Mouse (Mus musculus): ENCODE measurements at regions not wholly inside any gene's neighbourhood (a gene's known extent, or its start where the extent isn't known, plus 50 kb on each side); places are given as distances from the start of the nearest gene placed in this dataset.

- TF ChIP-seq POLR2A (IDR thresholded peaks at IDR 0.05; ENCODE audit: borderline replicate concordance, extremely low read depth, insufficient read depth, insufficient read length, poor library complexity, severe bottlenecking) (no peak), CTCF (IDR thresholded peaks at IDR 0.05; ENCODE audit: borderline replicate concordance, extremely low read depth, insufficient read depth, insufficient read length) (no peak)
These were observed 110.1 kb downstream of the E030025P04Rik start for GRCm38 (mm10) chr11:109034072-109034471.
